Mouse (Mus musculus) neural tube, embryonic 12.5 days (tissue): Measurements from ENCODE around the gene Aes. TPM values are rescaled to one million over a fixed set of nuclear protein-coding genes. Genes with fewer than 3 reads are reported as not detected.

Experiments
- ATAC-seq: fragments of 200-750 bp; cut with Nextera tagmentation; 2 replicates; pipeline ENCODE4 v1.8.0; 2017; ENCODE audit warnings: low read depth, mild to moderate bottlenecking, moderate TSS enrichment, moderate library complexity; ENCODE audit not compliant: low FRiP score
- H3K27ac ChIP-seq: fragments of 300-500 bp; sonication (generic); 2 replicates; pipeline ENCODE4 v1.5.1; 2016
- H3K27me3 ChIP-seq: fragments of 300-500 bp; sonication (generic); replicated peaks from 2 replicates; pipeline ENCODE4 v1.6.1; 2016; ENCODE audit warnings: mild to moderate bottlenecking
- H3K36me3 ChIP-seq: fragments of 300-500 bp; sonication (generic); 2 replicates; pipeline ENCODE4 v1.6.1; 2016; ENCODE audit warnings: mild to moderate bottlenecking
- H3K4me1 ChIP-seq: fragments of 300-500 bp; sonication (generic); 2 replicates; pipeline ENCODE4 v1.6.1; 2016
- H3K4me2 ChIP-seq: fragments of 300-500 bp; sonication (generic); replicated peaks from 2 replicates; pipeline ENCODE4 v1.6.1; 2016; ENCODE audit warnings: mild to moderate bottlenecking
- H3K4me3 ChIP-seq: fragments of 300-500 bp; sonication (generic); 2 replicates; pipeline ENCODE4 v1.5.1; 2016
- H3K9ac ChIP-seq: fragments of 300-500 bp; sonication (generic); 2 replicates; pipeline ENCODE4 v1.6.1; 2016; ENCODE audit warnings: mild to moderate bottlenecking
- H3K9me3 ChIP-seq: fragments of 300-500 bp; sonication (generic); 2 replicates; pipeline ENCODE4 v1.6.1; 2016; ENCODE audit warnings: mild to moderate bottlenecking
- WGBS: fragments of 180-500 bp; shearing (Covaris S2); methylation state at CpG from one replicate; pipeline ENCODE4 v1.1.7; 2016; 5-methylcytosine and 5-hydroxymethylcytosine counted together
- polyA plus RNA-seq: library from polyadenylated mRNA; unstranded; fragments of >200 nt; fragmentation: Nextera tagmentation; extraction: Ambion mirVana; gene quantifications from 2 replicates; pipeline ENCODE4 v1.2.1, GENCODE M21; 2016

Gene Aes
- polyA plus RNA-seq, 1 experiment from 2014 or later: 569 TPM

GRCm38 (mm10) chr10:81534826-81535225 lies 24.5 kb upstream of the Aes start:
- 65% methylated on average over 16 of the region's 16 CpGs for WGBS
- peaks cover 39% of the 10 kb centered on the region for H3K36me3 ChIP-seq

GRCm38 (mm10) chr10:81536734-81537133 lies 22.6 kb upstream of the Aes start:
- H3K36me3 ChIP-seq: peaks cover 22% of the 10 kb centered on the region
- no peaks in the 10 kb centered on the region for H3K27me3 ChIP-seq
- H3K9me3 ChIP-seq: no peaks in the 10 kb centered on the region
- WGBS: 79% methylated on average over 6 of the region's 6 CpGs
- no peak overlapping the region for H3K4me3 ChIP-seq
- H3K27ac ChIP-seq: no peak overlapping the region
- no peak overlapping the region for H3K9ac ChIP-seq
- H3K4me2 ChIP-seq: no peak overlapping the region
- no peak for ATAC-seq
- H3K4me1 ChIP-seq: peaks cover 10% of the 10 kb centered on the region

More at GRCm38 (mm10) chr10:81534826-81535225, 24.5 kb upstream of the Aes start:
- no peak for ATAC-seq
- Histone ChIP-seq H3K27ac (no peak overlapping the region), H3K4me1 (no peaks in the 10 kb centered on the region), H3K4me2 (no peak overlapping the region), H3K27me3 (no peaks in the 10 kb centered on the region), H3K4me3 (no peak overlapping the region), H3K9me3 (no peaks in the 10 kb centered on the region), H3K9ac (no peak overlapping the region)

- H3K27ac ChIP-seq: no peak overlapping the region
- 100% methylated on average over 1 of the region's 2 CpGs for WGBS
- H3K27me3 ChIP-seq: no peaks in the 10 kb centered on the region
- H3K9ac ChIP-seq: no peak overlapping the region
- no peak for ATAC-seq
- no peaks in the 10 kb centered on the region for H3K9me3 ChIP-seq
- no peak overlapping the region for H3K4me2 ChIP-seq
- H3K36me3 ChIP-seq: peaks cover 18% of the 10 kb centered on the region
- peaks cover 17% of the 10 kb centered on the region for H3K4me1 ChIP-seq
- H3K4me3 ChIP-seq: no peak overlapping the region
Measured at GRCm38 (mm10) chr10:81537429-81537828, 21.9 kb upstream of the Aes start.

- ATAC-seq: no peak
- 95% methylated on average over 3 of the region's 3 CpGs for WGBS
Measured at GRCm38 (mm10) chr10:81538321-81539048, 20.8 kb upstream of the Aes start.

GRCm38 (mm10) chr10:81541363-81541762 lies 17.9 kb upstream of the Aes start:
- Histone ChIP-seq H3K9me3 (no peaks in the 10 kb centered on the region), H3K27me3 (no peaks in the 10 kb centered on the region), H3K9ac (peak overlapping the region; percentile 3; the same call in 1 of the 2 replicates), H3K4me1 (peaks cover 42% of the 10 kb centered on the region), H3K36me3 (no peaks in the 10 kb centered on the region), H3K4me3 (no peak overlapping the region), H3K4me2 (no peak overlapping the region), H3K27ac (no peak overlapping the region)
- 84% methylated on average over 5 of the region's 5 CpGs for WGBS
- no peak for ATAC-seq

More at GRCm38 (mm10) chr10:81538321-81539048, 20.8 kb upstream of the Aes start:
- Histone ChIP-seq H3K27ac (no peak overlapping the region), H3K4me3 (no peak overlapping the region), H3K9ac (no peak overlapping the region), H3K36me3 (peaks cover 7% of the 10 kb centered on the region; the same call in 1 of the 2 replicates), H3K4me2 (no peak overlapping the region), H3K27me3 (no peaks in the 10 kb centered on the region), H3K9me3 (no peaks in the 10 kb centered on the region), H3K4me1 (peaks cover 27% of the 10 kb centered on the region)

- 86% methylated on average over 10 of the region's 10 CpGs for WGBS
- no peaks in the 10 kb centered on the region for H3K27me3 ChIP-seq
Measured at GRCm38 (mm10) chr10:81541803-81542202, 17.5 kb upstream of the Aes start.

GRCm38 (mm10) chr10:81542727-81543460 lies 16.4 kb upstream of the Aes start:
- H3K9me3 ChIP-seq: no peaks in the 10 kb centered on the region
- ATAC-seq: no peak

More at GRCm38 (mm10) chr10:81541803-81542202, 17.5 kb upstream of the Aes start:
- H3K9ac ChIP-seq: 0 out of 2 replicates have a peak overlapping the region, but pooled peaks have one; percentile 92
- no peak overlapping the region for H3K4me2 ChIP-seq
- no peaks in the 10 kb centered on the region for H3K36me3 ChIP-seq
- H3K9me3 ChIP-seq: no peaks in the 10 kb centered on the region
- H3K4me3 ChIP-seq: no peak overlapping the region
- no peak overlapping the region for H3K27ac ChIP-seq
- no peak for ATAC-seq
- H3K4me1 ChIP-seq: peaks cover 42% of the 10 kb centered on the region

GRCm38 (mm10) chr10:81543633-81544032 lies 15.7 kb upstream of the Aes start:
- Histone ChIP-seq H3K9me3 (no peaks in the 10 kb centered on the region), H3K27me3 (no peaks in the 10 kb centered on the region), H3K4me2 (peak overlapping the region; percentile 99), H3K4me1 (peaks cover 42% of the 10 kb centered on the region), H3K27ac (no peak overlapping the region), H3K4me3 (peak overlapping the region; percentile 92), H3K9ac (peak overlapping the region; percentile 92), H3K36me3 (no peaks in the 10 kb centered on the region)
- no peak for ATAC-seq
- WGBS: 76% methylated on average over 1 of the region's 1 CpGs

More at GRCm38 (mm10) chr10:81542727-81543460, 16.4 kb upstream of the Aes start:
- peak overlapping the region; percentile 99 for H3K4me2 ChIP-seq
- H3K4me1 ChIP-seq: peaks cover 42% of the 10 kb centered on the region
- peak overlapping the region; percentile 92; the same call in 1 of the 2 replicates for H3K4me3 ChIP-seq
- no peak overlapping the region for H3K27ac ChIP-seq
- no peaks in the 10 kb centered on the region for H3K36me3 ChIP-seq
- 74% methylated on average over 7 of the region's 7 CpGs for WGBS
- H3K9ac ChIP-seq: peak overlapping the region; percentile 92
- H3K27me3 ChIP-seq: no peaks in the 10 kb centered on the region

GRCm38 (mm10) chr10:81544296-81545160 lies 14.8 kb upstream of the Aes start:
- Histone ChIP-seq H3K27ac (peak overlapping the region; percentile 70), H3K36me3 (no peaks in the 10 kb centered on the region), H3K4me1 (peaks cover 42% of the 10 kb centered on the region), H3K9me3 (no peaks in the 10 kb centered on the region), H3K9ac (peak overlapping the region; percentile 92), H3K4me3 (peak overlapping the region; percentile 92), H3K4me2 (peak overlapping the region; percentile 99), H3K27me3 (no peaks in the 10 kb centered on the region)
- peak; percentile 54 for ATAC-seq
- under 1% methylated on average over 93 of the region's 93 CpGs for WGBS

GRCm38 (mm10) chr10:81545161-81545747 lies 14.0 kb upstream of the Aes start, which contains the start of gene Gna11:
Gene Gna11, minus strand, starts transcription at chr10:81545190.
- no peaks in the 10 kb centered on the region for H3K27me3 ChIP-seq
- peak; percentile 96 for ATAC-seq
- 2% methylated on average over 59 of the region's 59 CpGs for WGBS
- no peaks in the 10 kb centered on the region for H3K9me3 ChIP-seq
- H3K9ac ChIP-seq: peak within 1 kb of the TSS; percentile 92
- peak within 1 kb of the TSS; percentile 99 for H3K4me2 ChIP-seq
- peak within 1 kb of the TSS; percentile 70 for H3K27ac ChIP-seq
- no peaks in the 10 kb centered on the region for H3K36me3 ChIP-seq
- H3K4me3 ChIP-seq: peak within 1 kb of the TSS; percentile 92
- H3K4me1 ChIP-seq: peaks cover 38% of the 10 kb centered on the region

- Histone ChIP-seq H3K9me3 (no peaks in the 10 kb centered on the region), H3K4me3 (no peak overlapping the region), H3K4me1 (peaks cover 33% of the 10 kb centered on the region), H3K27me3 (no peaks in the 10 kb centered on the region), H3K27ac (no peak overlapping the region), H3K36me3 (no peaks in the 10 kb centered on the region), H3K9ac (0 out of 2 replicates have a peak overlapping the region, but pooled peaks have one; percentile 13), H3K4me2 (no peak overlapping the region)
- ATAC-seq: no peak
- 82% methylated on average over 5 of the region's 5 CpGs for WGBS
Measured at GRCm38 (mm10) chr10:81546332-81546731, 13.0 kb upstream of the Aes start.
